Mouse (Mus musculus) ES-E14 (cell line): Measurements from ENCODE around the gene C1qtnf12. TPM values are rescaled to one million over a fixed set of nuclear protein-coding genes. Genes with fewer than 3 reads are reported as not detected.

Experiments
- DNase-seq: peaks from one replicate; pipeline ENCODE4 v3.0.0-alpha.2; 2013; ENCODE audit warnings: low read depth, low spot score
- H3K27ac ChIP-seq: 2 replicates; pipeline ENCODE4 v1.5.1; 2012; ENCODE audit warnings: low read depth, mild to moderate bottlenecking, low read length, moderate library complexity, mixed read lengths; ENCODE audit not compliant: poor library complexity, insufficient read depth, severe bottlenecking
- H3K36me3 ChIP-seq: 2 replicates; pipeline ENCODE4 v1.6.1; 2012; ENCODE audit warnings: mild to moderate bottlenecking, low read length, moderate library complexity, mixed read lengths; ENCODE audit not compliant: control insufficient read depth, poor library complexity, insufficient read depth, severe bottlenecking
- H3K4me1 ChIP-seq, 2 experiments: fragments of 150-350 bp in 1 of 2; sonication (generic) in 1 of 2; 2 replicates each; pipeline ENCODE4 v1.6.1; 2012; ENCODE audit warnings: low read length in 2 of 2, mild to moderate bottlenecking in 1 of 2, mixed read lengths in 1 of 2; ENCODE audit not compliant: control insufficient read depth in 2 of 2, insufficient read depth in 2 of 2, poor library complexity in 1 of 2
- H3K4me3 ChIP-seq, 2 experiments: fragments of 150-350 bp in 1 of 2; sonication (generic) in 1 of 2; 2 replicates each; pipeline ENCODE4 v1.5.1; 2012; ENCODE audit warnings: low read length in 2 of 2, low read depth in 1 of 2, mild to moderate bottlenecking in 1 of 2, mixed read lengths in 1 of 2; ENCODE audit not compliant: insufficient read depth in 1 of 2, poor library complexity in 1 of 2, severe bottlenecking in 1 of 2
- H3K9ac ChIP-seq: 2 replicates; pipeline ENCODE4 v1.6.1; 2012; ENCODE audit warnings: low read depth, mild to moderate bottlenecking, low read length, mixed read lengths; ENCODE audit not compliant: poor library complexity, insufficient read depth, severe bottlenecking
- H3K9me3 ChIP-seq: fragments of 150-350 bp; sonication (generic); 2 replicates; pipeline ENCODE4 v1.6.1; 2012; ENCODE audit warnings: low read depth, mild to moderate bottlenecking, low read length; ENCODE audit not compliant: control insufficient read depth, insufficient read depth
- CHD2 ChIP-seq: IDR thresholded peaks from 2 replicates; pipeline ENCODE4 v1.6.1; 2014; ENCODE audit warnings: mild to moderate bottlenecking, low read depth, low read length, inconsistent platforms
- HCFC1 ChIP-seq: IDR thresholded peaks from 2 replicates; pipeline ENCODE4 v1.6.1; 2012; ENCODE audit warnings: low read length, inconsistent platforms, borderline replicate concordance; ENCODE audit not compliant: insufficient read depth
- MAFK ChIP-seq: IDR thresholded peaks from 2 replicates; pipeline ENCODE4 v1.6.1; 2014; ENCODE audit warnings: mild to moderate bottlenecking, low read depth, low read length, inconsistent platforms; ENCODE audit not compliant: insufficient read depth
- ZC3H11A ChIP-seq: IDR thresholded peaks from 2 replicates; pipeline ENCODE4 v1.6.1; 2012; ENCODE audit warnings: low read depth, mild to moderate bottlenecking, inconsistent platforms, low read length, borderline replicate concordance
- ZNF384 ChIP-seq: IDR thresholded peaks from 2 replicates; pipeline ENCODE4 v1.6.1; 2012; ENCODE audit warnings: low read depth, low read length, inconsistent platforms
- in situ Hi-C, 2 experiments: fragments of 600-800 bp; cut with MboI; formaldehyde crosslinking; loops; one replicate each; pipeline ENCODE4 v1.15.1; 2025; ENCODE audit warnings: low sequenced_read_pairs in 2 of 2, inconsistent platforms in 1 of 2; ENCODE audit not compliant: unreplicated experiment in 2 of 2
- total RNA-seq: library from RNA; depleted of rRNA; stranded (reverse); fragments of 300-350 nt; gene quantifications from 2 replicates; pipeline ENCODE4 v1.2.3, GENCODE M21; 2012

C1qtnf12 gene
- total RNA-seq, 1 experiment = 6.4 TPM

DNA sequence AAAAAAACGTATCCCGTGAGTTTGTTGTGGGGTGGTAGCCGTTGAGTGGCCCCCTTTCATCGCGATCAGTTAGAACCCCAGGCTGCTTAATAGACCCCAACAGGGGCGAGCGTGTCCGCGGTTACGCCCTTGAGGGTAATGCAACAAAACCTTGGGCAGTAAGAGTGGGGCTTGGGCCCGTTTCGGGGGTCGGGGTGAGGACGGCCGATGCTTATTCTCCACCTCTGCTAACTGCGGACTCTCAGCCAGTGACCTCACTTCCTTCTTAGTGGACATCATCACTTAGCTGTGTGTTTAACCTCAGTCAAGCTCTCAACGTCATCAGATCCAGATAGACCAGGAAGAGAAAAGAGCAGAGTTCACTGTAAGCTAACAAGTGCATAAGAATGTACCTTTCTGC, 17.8 kb upstream of the C1qtnf12 start:
- Histone ChIP-seq H3K4me1 (peaks cover 0 to 6% of the 10 kb centered on the region in 2 experiments; a peak in 2 of 4 replicates), H3K4me3 (peak overlapping the region; percentile 81 to 98), H3K9ac (peak overlapping the region; percentile 80), H3K9me3 (no peaks in the 10 kb centered on the region), H3K27ac (no peak overlapping the region), H3K36me3 (peaks cover 8% of the 10 kb centered on the region)
- in situ Hi-C loops = no loop called here
- DNase-seq = no peak
- TF ChIP-seq MAFK (no peak), ZC3H11A (no peak), ZNF384 (no peak), CHD2 (no peak), HCFC1 (no peak)

DNA sequence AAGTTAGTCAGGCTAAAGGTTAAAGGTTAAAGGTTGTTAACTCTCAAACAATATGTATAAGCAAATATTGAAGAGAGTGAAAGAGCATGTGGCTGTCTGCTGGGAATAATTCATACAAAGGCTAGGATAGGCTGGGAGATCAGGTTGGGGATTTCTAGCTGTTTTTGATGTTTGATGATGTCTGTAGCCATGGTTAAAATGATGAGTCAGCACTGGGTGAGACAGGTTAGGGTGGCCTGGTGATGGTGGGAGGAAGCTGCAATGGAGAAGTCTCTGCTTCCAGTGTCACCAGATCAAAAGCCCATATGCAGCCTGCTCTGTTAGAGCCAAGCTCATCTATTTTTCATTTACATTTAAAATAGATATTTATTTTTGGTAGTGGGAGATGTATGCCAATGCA, 15.0 kb upstream of the C1qtnf12 start:
- Histone ChIP-seq H3K4me3 (no peak overlapping the region), H3K27ac (no peak overlapping the region), H3K4me1 (peaks cover 0 to 6% of the 10 kb centered on the region in 2 experiments; a peak in 2 of 4 replicates), H3K9ac (no peak overlapping the region), H3K36me3 (peaks cover 18% of the 10 kb centered on the region), H3K9me3 (no peaks in the 10 kb centered on the region)
- no peak for DNase-seq
- in situ Hi-C loops = no loop called here
- TF ChIP-seq HCFC1 (no peak), MAFK (no peak), ZNF384 (no peak), ZC3H11A (no peak), CHD2 (no peak)

DNA sequence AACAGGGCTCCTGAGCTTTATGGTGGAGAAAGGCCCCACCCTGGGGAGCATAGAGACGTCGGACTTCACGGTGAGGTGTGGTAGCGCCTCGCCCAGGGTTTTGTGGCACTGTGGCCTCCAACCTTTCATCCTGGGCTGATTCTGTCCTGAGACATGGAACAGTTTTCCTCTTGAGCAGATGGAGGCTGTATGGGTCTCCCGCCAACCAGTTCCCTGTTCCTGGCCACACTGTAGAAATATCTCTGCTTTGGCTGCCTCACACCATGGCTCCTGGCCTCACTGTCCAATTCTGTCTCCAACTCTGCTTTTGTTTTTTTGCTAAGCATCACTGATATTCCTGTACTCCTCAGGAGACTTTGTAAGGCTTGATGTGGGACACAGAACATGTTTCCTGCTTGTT, 6.6 kb upstream of the C1qtnf12 start:
- H3K9me3 ChIP-seq = no peaks in the 10 kb centered on the region
- peaks cover 0 to 2% of the 10 kb centered on the region in 2 experiments; a peak in 1 of 4 replicates for H3K4me1 ChIP-seq
- TF ChIP-seq HCFC1 = no peak
- TF ChIP-seq CHD2 = no peak
- no peak for TF ChIP-seq ZNF384
- no peak for TF ChIP-seq MAFK
- no peak for TF ChIP-seq ZC3H11A
- in situ Hi-C loops = no loop called here
- no peak overlapping the region for H3K4me3 ChIP-seq
- no peak overlapping the region for H3K9ac ChIP-seq
- no peak overlapping the region for H3K27ac ChIP-seq
- peaks cover 33% of the 10 kb centered on the region for H3K36me3 ChIP-seq
- no peak for DNase-seq

DNA sequence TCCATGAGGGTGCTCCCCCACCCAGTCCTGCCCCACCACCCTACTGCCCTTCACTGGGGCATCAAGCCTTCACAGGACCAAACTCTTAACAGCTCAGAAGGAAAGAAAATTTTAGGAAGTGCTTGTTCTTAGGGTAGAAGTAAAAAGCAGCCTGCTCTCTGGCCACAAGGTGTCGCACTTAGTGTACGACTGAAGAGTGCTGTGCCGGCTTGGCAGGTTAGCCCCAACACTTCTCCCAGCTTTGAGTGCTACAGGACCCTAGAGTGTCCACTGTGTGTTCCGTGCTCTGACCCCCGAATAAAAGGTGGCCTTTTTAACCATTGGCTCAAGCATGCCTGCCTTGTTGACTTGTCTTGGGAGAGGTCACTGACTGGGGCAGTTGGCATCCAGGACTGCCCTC, 2.8 kb upstream of the C1qtnf12 start:
- in situ Hi-C loops = no loop called here

DNA sequence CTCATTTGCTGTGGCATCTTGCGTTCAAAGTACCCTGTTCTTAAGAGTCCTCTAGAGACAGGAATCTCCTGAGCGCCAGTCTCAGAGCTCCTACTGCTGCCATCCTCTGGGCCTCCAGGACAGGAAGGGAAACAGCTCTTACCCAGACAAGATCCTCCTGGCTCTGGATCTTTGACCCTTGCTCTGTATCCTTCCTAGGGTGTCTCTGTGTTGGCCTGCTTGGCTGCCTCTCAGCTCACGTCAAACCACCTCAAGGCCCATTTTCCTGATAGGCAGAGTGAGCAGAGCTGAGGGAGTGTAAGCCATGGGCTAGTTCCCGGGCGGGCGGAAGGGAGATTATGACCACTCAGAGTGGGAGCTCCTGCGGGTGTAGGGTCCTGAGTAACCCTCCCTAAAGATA, 988 bp downstream of the C1qtnf12 start:
- Histone ChIP-seq H3K36me3 (peaks cover 13% of the 10 kb centered on the region; the same call in 1 of the 2 replicates), H3K4me3 (no peak overlapping the region; a peak in 1 of 4 replicates), H3K4me1 (peaks cover 0 to 8% of the 10 kb centered on the region in 2 experiments; a peak in 2 of 4 replicates), H3K9me3 (no peaks in the 10 kb centered on the region), H3K9ac (no peak overlapping the region), H3K27ac (no peak overlapping the region)
- TF ChIP-seq MAFK (no peak), HCFC1 (no peak), CHD2 (no peak), ZNF384 (no peak), ZC3H11A (no peak)
- DNase-seq = no peak
- in situ Hi-C loops = no loop called here

More for the DNA sequence above, 2.8 kb upstream of the C1qtnf12 start:
- no peak overlapping the region for H3K9ac ChIP-seq
- peaks cover 0 to 8% of the 10 kb centered on the region in 2 experiments; a peak in 2 of 4 replicates for H3K4me1 ChIP-seq
- no peak overlapping the region for H3K4me3 ChIP-seq
- H3K9me3 ChIP-seq = no peaks in the 10 kb centered on the region
- peaks cover 21% of the 10 kb centered on the region for H3K36me3 ChIP-seq
- TF ChIP-seq ZNF384 (no peak), ZC3H11A (peak; percentile 24; the same call in 1 of the 2 replicates)
- DNase-seq = peak; percentile 82
- no peak overlapping the region for H3K27ac ChIP-seq
